Mouse (Mus musculus) left cerebral cortex, postnatal 36 days (tissue): ENCODE measurements around the gene Cant1. TPM values are rescaled to one million over a fixed set of nuclear protein-coding genes. Genes with fewer than 3 reads are reported as not detected.

Experiments used
- DNase-seq, 2 experiments: peaks; one replicate each; pipeline ENCODE4 v3.0.0; 2021 to 2022; ENCODE audit warnings: low spot score in 2 of 2, mixed read lengths in 1 of 2
- intact Hi-C: fragments of 180-260 bp; cut with DNase I; formaldehyde crosslinking; loops from one replicate; pipeline ENCODE4 v1.15.1; 2025
- total RNA-seq, 2 experiments: library from RNA; stranded (reverse); gene quantifications; 2 replicates each; pipeline ENCODE4 v1.2.3; 2021

Cant1 gene
- total RNA-seq, 2 experiments from 2014 or later, result 36.5 to 37.0 TPM

DNA sequence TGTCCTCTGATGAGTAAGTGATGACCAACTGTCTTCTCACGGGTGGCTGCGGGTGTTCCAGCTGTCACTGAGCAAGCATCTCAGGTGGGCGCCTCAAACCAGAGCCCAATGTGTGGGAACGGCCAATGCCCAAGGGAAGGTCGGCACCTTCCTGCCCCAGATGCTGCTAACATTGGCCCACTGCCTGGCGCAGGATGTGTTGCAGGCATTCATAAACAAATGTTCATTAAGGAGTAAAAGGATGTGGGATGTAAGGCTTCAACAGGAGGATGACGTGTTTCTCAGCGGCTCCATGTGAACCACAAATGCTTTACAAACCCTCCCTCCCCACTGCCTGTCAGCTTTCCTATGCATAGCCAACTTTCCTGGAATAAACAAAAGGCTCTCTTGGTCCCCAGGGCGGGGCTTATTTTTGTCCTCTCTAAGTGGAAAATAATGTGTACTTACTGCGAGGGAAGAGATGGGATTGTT, 14.5 kb upstream of the Cant1 start:
- intact Hi-C loops, result no loop called here
- no peak for DNase-seq

DNA sequence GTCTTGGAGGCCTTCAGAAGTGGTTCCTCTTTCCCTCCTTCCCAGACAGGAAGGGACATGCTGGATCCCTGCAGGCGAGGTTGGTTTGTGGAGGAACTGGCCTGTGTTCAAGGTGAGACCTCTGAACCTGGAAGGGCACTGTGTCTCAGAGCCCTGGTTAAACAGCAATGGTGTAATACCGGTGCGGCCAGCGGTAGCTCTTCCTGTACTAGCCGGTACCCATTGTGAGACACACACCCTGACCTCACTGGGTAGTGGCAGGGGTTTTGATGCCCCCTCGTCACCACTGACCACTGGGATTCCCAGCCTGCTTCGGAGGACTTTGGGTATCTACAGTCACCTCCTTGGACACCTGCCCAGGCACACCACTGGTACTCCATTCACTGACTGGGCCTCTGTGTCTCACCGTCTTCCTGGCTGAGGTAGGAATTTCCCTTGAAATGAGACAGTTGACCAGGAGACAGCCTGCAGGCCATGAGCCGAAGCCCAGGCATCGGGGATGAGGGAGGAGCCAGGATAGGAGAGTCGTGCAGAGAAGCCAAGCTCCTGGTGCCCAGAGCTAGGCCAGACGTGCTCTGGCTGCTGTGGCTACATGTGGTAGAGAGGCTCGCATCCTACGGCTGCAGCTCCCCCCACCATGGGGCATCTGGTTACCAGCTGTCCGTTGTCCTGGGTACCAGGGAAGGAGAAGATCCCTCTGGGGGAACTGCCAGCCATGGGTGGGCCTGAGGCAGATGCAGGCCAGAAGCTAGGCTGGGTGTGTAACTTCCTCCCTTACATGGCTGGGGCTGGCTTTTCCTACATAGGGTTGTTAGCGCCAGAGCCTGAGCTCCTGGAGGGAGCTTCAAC, 12.4 kb upstream of the Cant1 start:
- no peak for DNase-seq
- intact Hi-C loops, result no loop called here

GRCm38 (mm10) chr11:118430291-118430885, 11.5 kb upstream of the Cant1 start:
- DNase-seq, result no peak
- intact Hi-C loops, result no loop called here

GRCm38 (mm10) chr11:118428944-118429709, 10.2 kb upstream of the Cant1 start:
- intact Hi-C loops, result no loop called here
- no peak for DNase-seq

GRCm38 (mm10) chr11:118428460-118428868, 9.6 kb upstream of the Cant1 start:
- intact Hi-C loops, result no loop called here
- no peak for DNase-seq

DNA sequence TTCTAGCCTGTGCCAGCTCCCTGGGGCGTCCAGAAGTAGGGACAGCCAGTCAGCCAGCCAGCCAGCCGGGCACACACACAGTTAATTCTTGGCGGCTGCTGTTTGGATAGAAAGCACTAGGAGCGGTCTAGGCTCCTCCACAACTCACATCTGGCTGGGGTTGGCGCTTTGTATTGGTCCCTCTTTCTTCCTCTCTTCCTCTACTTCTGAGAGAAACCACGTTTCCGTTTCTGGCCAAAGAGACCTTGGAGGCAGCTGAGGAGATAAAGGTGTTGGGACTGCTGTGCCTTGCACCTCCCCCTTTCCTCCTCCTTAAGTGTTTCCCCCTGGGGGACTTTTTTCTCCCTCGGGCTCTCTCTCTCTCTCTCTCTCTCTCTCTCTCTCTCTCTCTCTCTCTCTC, 9.1 kb upstream of the Cant1 start, which contains the start of gene C1qtnf1:
Gene C1qtnf1 (plus strand): TSS at position 218 of the 400 bp plus-strand sequence.
- intact Hi-C loops, result no loop called here
- no peak for DNase-seq

- intact Hi-C loops, result no loop called here
- no peak for DNase-seq
Measured at GRCm38 (mm10) chr11:118427266-118427779, 8.4 kb upstream of the Cant1 start.

DNA sequence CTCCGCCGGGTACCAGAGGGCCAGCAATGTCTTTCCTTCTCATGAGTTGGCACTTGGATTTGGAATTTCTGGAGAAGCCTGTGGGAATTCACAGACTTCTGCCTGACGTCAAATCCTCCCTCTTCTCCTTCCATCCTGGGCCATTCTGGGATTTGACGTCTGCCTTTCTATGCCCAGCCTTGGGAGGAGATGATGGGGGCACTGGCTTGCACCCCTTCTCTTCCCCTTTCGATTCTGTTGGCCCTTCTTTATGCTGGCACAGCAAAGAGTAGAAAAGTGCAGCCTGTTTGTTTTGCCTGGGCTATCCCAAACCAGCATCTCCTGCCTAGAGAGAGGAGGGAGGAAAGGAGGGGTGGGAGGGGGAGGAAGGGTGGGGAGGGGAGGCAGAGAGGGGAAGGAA, 7.9 kb upstream of the Cant1 start:
- intact Hi-C loops, result no loop called here

DNA sequence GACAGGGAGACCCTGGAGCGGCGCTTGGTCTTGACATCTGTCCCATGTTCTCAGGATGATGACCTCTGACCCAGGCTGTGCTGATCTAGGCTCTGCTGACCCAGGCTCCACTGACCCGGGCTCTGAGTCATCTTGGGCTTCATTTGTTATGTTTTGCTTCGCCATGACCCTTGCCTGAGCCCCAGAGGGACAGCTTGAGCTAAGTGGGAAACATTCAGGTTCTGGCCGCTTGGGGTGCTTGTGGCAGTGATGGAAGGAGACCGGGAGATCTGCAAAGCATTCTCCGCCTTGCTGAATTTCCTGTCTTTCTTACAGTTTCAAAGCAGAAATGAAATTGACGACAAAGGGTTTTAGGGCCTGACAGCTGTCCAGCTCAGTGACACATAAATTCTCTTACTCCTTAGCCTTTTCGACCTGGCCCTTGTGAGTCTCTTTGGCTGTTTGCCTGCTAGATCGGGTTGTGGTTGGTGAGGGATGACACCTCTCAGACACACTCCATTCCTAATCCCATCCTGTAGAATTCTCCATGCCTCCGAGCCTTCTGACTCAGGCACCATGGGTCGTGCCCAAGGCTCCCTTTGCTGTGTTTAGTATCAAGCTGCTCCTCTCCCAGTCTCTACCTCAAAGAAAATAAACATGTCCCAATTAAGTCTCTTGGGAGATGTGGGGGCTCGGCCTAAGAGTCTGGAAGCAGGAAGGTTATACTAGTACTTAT, 5.9 kb upstream of the Cant1 start:
- intact Hi-C loops, result no loop called here

More for the DNA sequence above, 7.9 kb upstream of the Cant1 start:
- DNase-seq, result no peak

DNA sequence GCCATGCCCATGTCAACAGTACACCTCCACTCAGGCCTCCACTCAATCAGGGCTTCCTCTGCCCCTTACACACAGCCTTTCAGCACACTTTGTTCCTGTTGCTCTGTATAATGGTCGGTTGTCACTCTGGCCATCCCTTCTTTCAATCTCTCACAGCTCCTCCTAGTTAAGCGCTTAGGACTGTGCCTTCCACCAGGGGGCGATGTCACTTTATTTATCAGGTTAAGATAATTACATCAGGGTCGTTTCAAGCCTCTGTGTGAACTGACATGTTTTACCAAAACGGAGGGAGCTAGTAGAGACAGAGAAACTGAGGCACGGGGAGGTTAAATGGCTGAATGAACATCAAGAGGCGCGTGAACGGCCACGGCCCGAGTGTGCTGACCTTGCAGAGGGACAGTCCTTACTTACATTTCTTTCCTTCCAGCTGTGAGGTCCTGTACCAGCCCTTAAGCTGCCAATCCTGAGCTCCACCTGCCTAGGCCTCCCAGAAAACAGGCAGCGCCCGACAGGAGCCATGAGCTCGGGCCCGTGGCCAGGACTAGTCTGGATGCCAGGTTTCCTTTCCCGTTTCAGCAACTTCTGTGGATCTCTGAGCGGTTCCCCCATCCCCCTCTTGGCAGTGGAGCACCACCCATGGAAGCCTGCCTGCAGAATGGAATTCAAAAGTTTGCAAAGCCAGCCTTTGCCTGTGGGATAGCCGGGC, 4.5 kb upstream of the Cant1 start:
- intact Hi-C loops, result loop anchor here (1.0 to 2.0 kb wide), 2 partner anchors 20 to 315 kb away; no protein-coding TSS in a partner anchor

More for the DNA sequence above, 5.9 kb upstream of the Cant1 start:
- no peak for DNase-seq

GRCm38 (mm10) chr11:118420261-118420660, 1.4 kb upstream of the Cant1 start:
- DNase-seq, result no peak
- intact Hi-C loops, result no loop called here

More for the DNA sequence above, 4.5 kb upstream of the Cant1 start:
- peak; percentile 71 to 73 for DNase-seq

DNA sequence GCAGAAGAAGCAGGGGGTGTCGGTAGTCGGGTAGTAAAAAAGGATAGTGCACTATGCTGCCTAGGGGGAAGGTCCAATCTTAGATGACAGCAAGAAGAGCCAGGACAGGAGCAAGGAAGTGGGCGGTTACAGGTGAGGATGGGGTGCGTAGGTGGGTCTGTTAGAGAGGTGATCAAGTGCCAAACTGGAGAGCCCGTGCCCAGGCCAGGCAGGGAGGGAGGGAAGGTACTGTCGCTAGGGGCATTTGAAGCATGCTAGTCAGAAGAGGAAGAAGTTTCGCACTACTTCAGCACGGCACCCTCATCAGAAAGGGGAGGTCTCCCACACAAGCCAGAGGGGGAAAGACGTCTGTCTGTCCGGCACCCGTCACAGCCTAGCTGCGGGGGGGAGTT, 448 bp downstream of the Cant1 start:
- no peak for DNase-seq
- intact Hi-C loops, result no loop called here

DNA sequence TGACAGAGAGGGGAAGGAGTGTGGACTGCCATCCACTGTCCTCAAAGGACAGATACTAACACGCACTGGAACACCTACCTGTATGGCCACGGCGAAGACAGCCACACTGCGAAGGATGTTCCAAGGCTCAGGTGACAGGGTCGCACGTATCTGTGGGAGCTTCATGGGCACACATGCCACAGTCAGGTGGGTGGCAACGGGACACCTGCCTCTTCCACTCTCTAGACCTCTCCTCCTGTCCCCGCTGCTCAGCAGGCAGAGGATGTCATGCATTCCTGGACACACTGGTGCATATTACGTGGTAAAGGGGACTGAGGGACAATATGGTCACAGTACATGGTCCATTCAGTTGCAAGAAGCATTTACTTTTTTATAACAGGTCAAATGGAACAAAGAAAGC, 1.4 kb downstream of the Cant1 start:
- intact Hi-C loops, result no loop called here
- no peak for DNase-seq

DNA sequence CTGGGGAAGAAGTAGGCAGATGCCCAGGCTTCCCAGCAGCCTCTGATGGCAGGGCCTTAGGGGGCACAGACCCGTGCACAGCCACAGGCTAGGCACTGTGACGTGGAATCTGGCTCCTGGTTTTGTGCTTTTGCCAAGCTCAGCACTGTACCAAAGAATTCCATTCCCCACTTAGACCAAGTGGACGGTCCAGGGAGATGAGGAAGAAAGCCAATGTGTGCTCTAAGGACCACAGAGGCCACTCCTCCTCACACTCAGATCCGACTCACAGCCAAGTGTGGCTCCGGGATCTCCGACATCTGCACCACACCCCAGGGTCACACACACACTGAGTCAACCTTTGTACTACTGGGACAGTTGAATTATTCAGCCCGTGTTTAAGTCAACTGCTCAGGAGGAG, 2.8 kb downstream of the Cant1 start:
- DNase-seq, result no peak
- intact Hi-C loops, result no loop called here

DNA sequence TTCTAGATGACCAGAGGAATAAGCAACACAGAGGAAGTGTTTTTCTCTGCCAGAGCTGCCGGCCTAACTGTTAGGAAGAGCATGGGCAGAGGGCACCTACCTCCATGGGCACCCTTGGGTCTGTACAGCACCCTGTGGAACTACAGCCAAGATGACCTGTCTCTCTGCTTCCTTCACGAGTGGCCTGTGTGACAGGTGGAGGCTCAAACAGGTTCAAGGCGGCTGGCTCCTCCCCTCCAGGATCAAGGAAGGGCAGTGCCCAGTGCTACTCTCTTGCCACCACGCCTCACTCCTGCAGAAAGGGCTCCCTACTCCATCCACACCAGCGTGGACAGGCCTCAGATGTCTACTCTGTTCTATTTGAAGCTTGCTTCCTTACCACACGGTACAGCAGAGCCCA, 3.3 kb downstream of the Cant1 start:
- intact Hi-C loops, result no loop called here
- DNase-seq, result no peak

GRCm38 (mm10) chr11:118414270-118414669, 4.6 kb downstream of the Cant1 start:
- DNase-seq, result no peak
- intact Hi-C loops, result no loop called here

GRCm38 (mm10) chr11:118413055-118413454, 5.8 kb downstream of the Cant1 start:
- intact Hi-C loops, result no loop called here
- DNase-seq, result no peak

DNA sequence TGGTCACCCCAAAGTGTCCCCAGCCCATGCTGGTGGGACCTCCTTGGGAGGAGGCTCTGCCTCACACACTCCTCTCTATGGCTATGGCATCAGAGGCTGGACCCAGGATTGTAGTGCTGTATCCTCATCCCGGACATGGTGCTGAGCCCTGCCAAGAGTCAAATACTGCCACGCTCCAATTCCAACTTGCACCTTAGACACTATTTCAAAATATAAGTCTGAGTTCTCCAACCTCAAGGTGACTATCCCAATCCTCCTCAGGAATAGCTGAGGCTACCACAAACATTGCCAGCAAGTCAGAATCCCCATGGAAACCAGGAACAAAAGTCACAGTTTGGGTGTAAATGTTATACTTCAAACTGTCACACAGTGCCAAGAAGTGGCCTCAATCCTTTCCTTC, 6.3 kb downstream of the Cant1 start:
- intact Hi-C loops, result no loop called here
- DNase-seq, result no peak

DNA sequence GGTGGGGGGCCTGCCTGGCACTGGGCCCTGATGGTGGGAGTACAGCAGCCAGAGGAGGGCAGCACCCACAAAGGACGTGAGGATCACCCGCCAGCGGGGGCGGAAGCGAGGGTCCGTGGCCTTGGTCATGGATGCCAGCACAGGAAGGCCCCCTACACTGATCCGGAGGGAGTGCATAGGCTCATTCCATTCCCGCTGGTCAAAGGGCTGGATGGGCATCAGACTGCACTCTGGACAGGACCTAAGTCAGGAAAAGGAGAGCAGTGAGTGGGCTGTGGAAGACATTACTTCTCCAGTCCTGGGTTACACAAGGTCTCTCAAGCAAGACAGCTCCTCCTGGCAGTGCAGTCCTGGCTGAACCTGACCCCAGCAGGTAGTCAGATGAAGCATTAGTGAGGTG, 7.6 kb downstream of the Cant1 start:
- intact Hi-C loops, result no loop called here
- DNase-seq, result no peak
